Mouse (Mus musculus) cerebellum, adult 2 months (tissue): ENCODE data around the gene Runx2.

Experiments
- CTCF ChIP-seq: fragments of 200-500 bp; IDR thresholded peaks from 2 replicates; pipeline ENCODE4 v1.5.1; 2011; ENCODE audit warnings: low read depth, mild to moderate bottlenecking, control low read depth, low read length, moderate library complexity, borderline replicate concordance; ENCODE audit not compliant: insufficient read depth
- POLR2A ChIP-seq: fragments of 200-500 bp; IDR thresholded peaks from 2 replicates; pipeline ENCODE4 v1.6.1; 2011; ENCODE audit warnings: low read length, control low read depth, borderline replicate concordance; ENCODE audit not compliant: insufficient read depth

DNA sequence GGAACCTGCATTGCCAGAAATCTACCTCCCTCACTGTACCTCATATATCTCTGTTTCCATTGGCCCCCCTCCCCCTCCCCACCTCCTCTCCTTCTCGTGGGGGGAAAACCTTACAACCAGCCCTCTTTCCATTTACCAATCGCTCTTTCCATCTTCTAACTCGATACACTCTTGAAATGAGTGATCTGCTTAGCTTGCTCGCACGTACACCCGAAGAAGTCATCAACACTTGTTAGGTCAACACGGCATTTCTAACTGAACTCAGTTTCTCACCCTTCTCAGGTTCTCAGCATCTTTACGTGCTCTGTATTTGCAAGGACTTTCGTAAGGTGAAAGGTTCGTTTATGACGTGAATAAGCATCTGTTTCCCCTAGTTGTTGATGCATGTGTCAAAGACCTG lies 48.3 kb downstream of the Runx2 start:
- TF ChIP-seq CTCF = no peak
- TF ChIP-seq POLR2A = no peak
